16 mouse cellular contexts compared by ENCODE assay signal in genomic region chr11:42942284-42942683, GRCm38 (mm10).
DNase-seq lines count a peak whose midpoint lies in the region; ATAC-seq and TF ChIP-seq lines count a peak whose summit lies in the region.
"Had no signal": no experiment of that assay in that cellular context is flagged by ENCODE, and none has a peak within 500 bp of the region (broad histone marks: within the 10 kb centered on the region; RNA-seq: fewer than 3 reads in every experiment).

No protein-coding gene starts in this region.

- H3K9me3 ChIP-seq in kidney, embryonic 15.5 days (replicated peaks), result no peaks in the 10 kb centered on the region
- H3K9me3 ChIP-seq in hindbrain, embryonic 11.5 days (ENCODE audit: control insufficient read depth, low read length), result no peaks in the 10 kb centered on the region
- H3K9me3 ChIP-seq: hindbrain, embryonic 12.5 days had no signal

- no peak overlapping the region for H3K27ac ChIP-seq in kidney, embryonic 15.5 days
- H3K27ac ChIP-seq in hindbrain, embryonic 11.5 days (ENCODE audit: low read depth, low read length), result no peak overlapping the region
- H3K27ac ChIP-seq: hindbrain, embryonic 12.5 days had no signal

- no peaks in the 10 kb centered on the region for H3K36me3 ChIP-seq in kidney, embryonic 15.5 days
- H3K36me3 ChIP-seq in hindbrain, embryonic 11.5 days (ENCODE audit: control insufficient read depth, insufficient read depth, low read length), result no peaks in the 10 kb centered on the region
- H3K36me3 ChIP-seq: hindbrain, embryonic 12.5 days had no signal

- no peak for ATAC-seq in kidney, embryonic 15.5 days (replicated peaks; ENCODE audit: low FRiP score)
- no peak for ATAC-seq in hindbrain, embryonic 11.5 days (ENCODE audit: low FRiP score)
- ATAC-seq: forebrain, postnatal 0 days; lung, postnatal 0 days had no signal

- 59% methylated on average over 3 of the region's 3 CpGs for WGBS in kidney, embryonic 15.5 days
- WGBS in hindbrain, embryonic 11.5 days, result 81% methylated on average over 3 of the region's 3 CpGs

- no peak overlapping the region for H3K4me2 ChIP-seq in kidney, embryonic 15.5 days
- H3K4me2 ChIP-seq in hindbrain, embryonic 11.5 days (replicated peaks; ENCODE audit: low read depth, low read length), result no peak overlapping the region
- H3K4me2 ChIP-seq: hindbrain, embryonic 12.5 days; midbrain, embryonic 11.5 days had no signal

- no peak for TF ChIP-seq CTCF in brain, embryonic 14.5 days (IDR thresholded peaks at IDR 0.05; ENCODE audit: borderline replicate concordance, extremely low read depth, insufficient read depth, insufficient read length)

- no peaks in the 10 kb centered on the region for H3K4me1 ChIP-seq in kidney, embryonic 15.5 days
- H3K4me1 ChIP-seq in hindbrain, embryonic 11.5 days (replicated peaks; ENCODE audit: control insufficient read depth, insufficient read depth, low read length), result no peaks in the 10 kb centered on the region
- H3K4me1 ChIP-seq: hindbrain, embryonic 12.5 days had no signal

- no peaks in the 10 kb centered on the region for H3K27me3 ChIP-seq in kidney, embryonic 15.5 days
- H3K27me3 ChIP-seq in hindbrain, embryonic 11.5 days (ENCODE audit: control insufficient read depth, insufficient read depth, low read length), result no peaks in the 10 kb centered on the region
- H3K27me3 ChIP-seq: hindbrain, embryonic 12.5 days had no signal

- no peak overlapping the region for H3K4me3 ChIP-seq in kidney, embryonic 15.5 days (replicated peaks)
- H3K4me3 ChIP-seq in hindbrain, embryonic 11.5 days (ENCODE audit: low read depth, low read length), result no peak overlapping the region
- H3K4me3 ChIP-seq: hindbrain, embryonic 12.5 days had no signal

- TF ChIP-seq POLR2A in brain, embryonic 14.5 days (IDR thresholded peaks at IDR 0.05; ENCODE audit: borderline replicate concordance, extremely low read depth, insufficient read depth, insufficient read length, poor library complexity, severe bottlenecking), result no peak

- peak; percentile 13 for DNase-seq in kidney, adult 11 months
- DNase-seq in brain, embryonic 14.5 days (ENCODE audit: low read depth), result peak; percentile 5
- DNase-seq in cerebellum, postnatal 10 days, result peak; percentile 68 to 75
- peak; percentile 14 to 41 for DNase-seq in kidney, postnatal 25 days
- DNase-seq in hindbrain, embryonic 11.5 days (ENCODE audit: low spot score), result no peak
- no peak for DNase-seq in gastrocnemius, postnatal 25 days
- DNase-seq: adrenal gland, adult 8-10 months; forebrain, postnatal 0 days; liver; right cerebral cortex, postnatal 14 days; spleen, adult 18-20 months; thymus, postnatal 25 days had no signal

- H3K9ac ChIP-seq in kidney, embryonic 15.5 days, result no peak overlapping the region
- no peak overlapping the region for H3K9ac ChIP-seq in hindbrain, embryonic 11.5 days (ENCODE audit: low read depth, low read length)
- H3K9ac ChIP-seq: forebrain, postnatal 0 days; hindbrain, embryonic 12.5 days had no signal

Comparison
In these comparisons a context has a peak if more than half of its experiments do, and no peak if none do; other contexts are left out.
1. DNase-seq: peak in kidney, adult 11 months (single experiment), brain, embryonic 14.5 days (single experiment), cerebellum, postnatal 10 days (2 of 2) and kidney, postnatal 25 days (2 of 2); none in hindbrain, embryonic 11.5 days (single experiment) and gastrocnemius, postnatal 25 days (single experiment).